Mouse (Mus musculus): ENCODE results near the gene Zfp874a.
"Not testable (repeated sequence)": the region's sequence is repeated elsewhere in the genome, so short reads cannot be mapped to it uniquely, and the experiment has no call there.

Gene Zfp874a

GRCm38 (mm10) chr13:67451172-67452020 lies at the start of gene Zfp874a:
Gene Zfp874a (minus strand): TSS chr13:67451624.
- DNase-seq (ENCODE audit: low spot score in 2 of 2) = peak; percentile 91 to 94

DNA sequence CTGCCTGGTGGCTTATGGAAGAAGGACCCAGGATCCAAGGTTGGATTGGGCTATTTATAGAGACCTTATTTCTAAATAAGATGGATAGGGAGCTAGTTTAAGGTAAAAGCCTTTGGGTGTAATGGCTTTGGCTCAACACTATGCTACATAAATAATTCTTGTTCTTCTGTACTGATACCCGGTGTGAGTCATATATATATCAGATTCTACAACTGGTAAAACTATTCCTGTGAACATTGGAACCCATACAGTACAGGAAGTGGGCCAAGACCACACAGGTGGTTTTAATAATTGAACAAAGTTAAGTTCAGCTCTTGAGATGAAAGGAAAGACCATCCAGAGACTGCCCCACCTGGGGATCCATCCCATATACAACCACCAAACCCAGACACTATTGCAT lies 49.5 kb upstream of the Zfp874a start:
- DNase-seq (ENCODE audit: low spot score in 2 of 2) = no peak

- peak; percentile 86 to 90 for DNase-seq (ENCODE audit: low spot score in 2 of 2)
Measured at GRCm38 (mm10) chr13:67500084-67500719, 48.8 kb upstream of the Zfp874a start, which contains the start of gene Zfp58. Gene Zfp58 (minus strand): TSS chr13:67500555.

- DNase-seq (ENCODE audit: low spot score in 2 of 2) = no peak
Measured at GRCm38 (mm10) chr13:67495631-67496030, 44.2 kb upstream of the Zfp874a start.

- DNase-seq (ENCODE audit: low spot score in 2 of 2) = no peak
Measured at GRCm38 (mm10) chr13:67484424-67484811, 33.0 kb upstream of the Zfp874a start.

DNA sequence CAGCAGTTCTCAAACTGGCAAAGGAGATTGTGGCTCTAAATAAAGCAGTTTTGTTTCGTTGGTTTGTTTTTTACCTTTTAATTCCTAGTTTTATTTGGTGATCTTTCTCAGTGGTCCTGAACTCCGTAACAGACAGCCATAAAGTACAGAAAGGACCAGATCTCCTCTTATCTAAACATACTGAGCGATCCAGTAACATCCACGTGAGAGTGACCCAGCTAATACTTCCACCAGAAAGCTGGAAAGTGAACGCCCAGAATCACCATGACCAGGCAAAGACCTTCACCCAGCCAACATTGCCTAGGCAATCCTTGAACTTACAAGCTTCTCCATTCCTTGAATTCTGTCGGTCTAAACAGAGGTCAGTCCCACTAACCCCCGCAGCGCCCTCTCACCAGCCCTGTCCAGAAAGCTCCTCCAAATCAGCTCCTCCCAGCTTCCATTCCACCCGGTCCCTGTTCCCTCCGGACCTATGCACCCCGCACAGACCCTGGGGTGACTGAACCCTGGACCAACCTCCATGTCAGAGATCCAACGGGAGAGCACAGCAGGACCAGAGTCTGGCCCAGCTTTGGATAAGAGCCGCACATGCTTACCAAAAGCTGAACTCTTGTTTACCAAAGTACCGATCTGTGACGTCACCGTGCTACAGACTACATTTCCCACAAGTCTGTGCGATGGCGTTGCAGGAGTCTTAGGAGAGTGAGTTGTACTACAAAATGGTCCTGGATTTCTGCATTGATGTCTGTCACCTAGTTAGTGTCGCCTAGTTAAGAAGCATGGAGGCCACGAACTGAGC lies 32.4 kb upstream of the Zfp874a start, which contains the start of gene Zfp874b:
Gene Zfp874b, minus strand, starts transcription at position 634 of the 799 bp plus-strand sequence.
- DNase-seq (ENCODE audit: low spot score in 2 of 2) = peak; percentile 91 to 94

GRCm38 (mm10) chr13:67481528-67481927 lies 30.1 kb upstream of the Zfp874a start:
- DNase-seq (ENCODE audit: low spot score in 2 of 2) = no peak

- no peak for DNase-seq (ENCODE audit: low spot score in 2 of 2)
Measured at GRCm38 (mm10) chr13:67469274-67469673, 17.9 kb upstream of the Zfp874a start.

- DNase-seq (ENCODE audit: low spot score in 2 of 2) = peak in 1 of 2 experiments; percentile 5
Measured at GRCm38 (mm10) chr13:67463506-67464185, 12.2 kb upstream of the Zfp874a start.

DNA sequence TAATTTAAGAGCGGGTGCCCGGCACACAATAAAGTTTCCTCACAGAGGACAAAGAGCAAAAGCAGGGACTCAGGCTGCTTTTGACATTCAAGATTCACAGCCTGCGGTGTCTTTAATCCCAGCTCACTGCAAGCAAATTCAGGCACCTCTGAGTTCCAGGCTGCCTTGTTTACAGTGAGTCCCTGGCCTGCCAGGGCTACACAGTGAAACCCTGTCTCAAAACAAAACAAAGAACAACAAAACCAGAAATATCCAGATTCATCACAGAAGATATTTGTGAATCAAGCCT lies 541 bp upstream of the Zfp874a start:
- DNase-seq (ENCODE audit: low spot score in 2 of 2) = no peak

GRCm38 (mm10) chr13:67437095-67437494 lies 14.3 kb downstream of the Zfp874a start:
- DNase-seq (ENCODE audit: low spot score in 2 of 2) = not testable (repeated sequence)

GRCm38 (mm10) chr13:67428116-67428515 lies 23.3 kb downstream of the Zfp874a start:
- DNase-seq (ENCODE audit: low spot score in 2 of 2) = no peak

DNA sequence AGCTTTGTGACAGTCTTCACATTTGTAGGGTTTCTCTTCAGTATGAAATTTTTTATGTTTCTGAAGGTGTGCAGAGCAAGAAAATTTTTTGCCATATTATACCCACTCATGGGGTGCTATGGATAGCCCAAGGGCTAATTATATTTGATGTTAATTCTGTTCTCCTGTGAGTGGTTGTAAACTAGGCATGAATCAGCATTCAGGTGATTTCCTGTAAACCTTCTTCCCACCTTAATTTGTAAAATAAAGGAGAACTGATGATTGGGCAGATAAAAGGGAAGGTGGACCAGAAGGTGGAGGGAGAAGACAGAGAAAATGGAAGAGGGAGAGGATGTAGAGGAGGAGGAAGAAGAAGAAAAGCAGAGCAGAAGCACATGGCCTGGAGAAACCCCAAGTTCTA lies 25.7 kb downstream of the Zfp874a start:
- DNase-seq (ENCODE audit: low spot score in 2 of 2) = not testable (repeated sequence)

GRCm38 (mm10) chr13:67422532-67422931 lies 28.9 kb downstream of the Zfp874a start:
- not testable (repeated sequence) for DNase-seq (ENCODE audit: low spot score in 2 of 2)

- peak in 1 of 2 experiments; percentile 12 for DNase-seq (ENCODE audit: low spot score in 2 of 2)
Measured at GRCm38 (mm10) chr13:67421207-67421857, 30.1 kb downstream of the Zfp874a start, which contains the start of gene Zfp459. Gene Zfp459 (minus strand): TSS chr13:67421418.

GRCm38 (mm10) chr13:67420558-67421206 lies 30.7 kb downstream of the Zfp874a start:
- DNase-seq (ENCODE audit: low spot score in 2 of 2) = no peak

GRCm38 (mm10) chr13:67416811-67417210 lies 34.6 kb downstream of the Zfp874a start:
- DNase-seq (ENCODE audit: low spot score in 2 of 2) = no peak

DNA sequence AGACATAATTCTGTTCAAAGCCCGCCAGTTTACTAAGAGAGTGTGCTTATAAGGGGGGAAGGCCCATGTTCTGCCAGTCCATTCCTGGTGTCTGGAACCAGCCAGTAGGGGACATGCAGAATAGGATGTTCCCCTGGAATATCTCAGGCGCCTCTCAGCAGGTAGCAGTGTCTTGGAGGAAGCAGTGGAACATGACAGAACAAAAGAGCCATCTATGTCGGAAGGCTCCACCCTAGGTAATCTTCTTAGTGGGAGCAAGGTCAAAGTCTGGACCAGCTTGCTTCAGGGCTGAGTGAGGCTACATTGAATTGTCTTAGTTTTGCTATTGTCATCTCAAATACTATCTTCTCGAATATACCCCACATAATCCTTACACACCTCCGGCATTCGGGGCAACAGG lies 35.7 kb downstream of the Zfp874a start:
- DNase-seq (ENCODE audit: low spot score in 2 of 2) = no peak

DNA sequence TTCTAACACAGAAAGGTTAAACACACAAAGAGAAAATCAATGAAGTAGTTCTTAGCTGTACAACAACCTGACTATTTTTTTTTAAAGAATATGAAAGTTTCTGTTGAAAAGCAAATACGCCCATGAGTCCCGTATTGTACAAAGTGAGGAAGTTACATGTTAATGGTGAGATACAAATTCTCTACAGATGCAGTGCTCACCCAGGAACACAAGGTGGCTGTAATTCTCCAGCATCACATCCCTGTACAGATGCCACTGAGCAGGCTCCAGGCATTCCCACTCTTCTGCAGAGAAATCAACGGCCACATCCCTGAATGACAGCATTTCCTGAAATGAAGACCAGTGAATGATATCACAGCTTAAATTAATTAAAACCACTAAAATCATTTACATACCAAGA lies 37.8 kb downstream of the Zfp874a start:
- not testable (repeated sequence) for DNase-seq (ENCODE audit: low spot score in 2 of 2)

DNA sequence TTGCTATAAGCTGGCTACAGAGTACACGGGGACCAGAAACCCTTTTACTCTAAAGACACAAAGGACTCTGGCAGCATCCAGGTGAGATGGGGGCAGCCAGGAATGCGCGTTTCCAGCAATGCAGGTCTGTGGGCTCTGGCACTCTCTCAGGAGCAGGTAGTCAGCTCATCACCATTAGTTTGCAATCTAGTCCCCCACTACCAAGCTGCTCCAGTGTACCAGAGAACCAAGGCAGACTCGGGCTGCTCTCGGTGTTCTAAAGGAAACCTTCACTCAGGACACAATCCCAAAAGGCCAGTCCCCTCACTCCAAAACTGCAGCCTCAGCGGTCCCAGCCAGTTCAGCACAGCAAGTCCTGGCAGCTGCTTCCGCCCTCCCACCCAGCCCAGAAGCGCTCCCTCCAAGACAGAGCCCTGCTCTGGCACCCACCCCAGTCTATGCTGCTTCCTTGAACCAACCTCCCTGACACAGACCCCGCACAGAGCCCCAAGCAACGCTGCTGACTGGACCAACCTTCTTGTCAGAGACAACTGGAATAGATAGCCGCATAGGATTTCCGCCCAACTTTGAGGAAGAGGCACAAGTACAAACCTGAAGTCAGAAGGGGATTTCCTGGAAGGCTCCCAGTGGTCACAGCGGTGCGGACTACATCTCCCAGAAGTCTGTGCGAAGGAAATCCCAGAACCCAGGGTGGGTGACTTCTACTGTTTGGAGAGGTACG lies 52.1 kb downstream of the Zfp874a start, which contains the start of gene Zfp429:
Gene Zfp429, minus strand, starts transcription at position 637 of the 721 bp plus-strand sequence.
- peak; percentile 73 to 82 for DNase-seq (ENCODE audit: low spot score in 2 of 2)
